Mouse (Mus musculus) megakaryocyte, adult 5-6 weeks (primary cell): ENCODE measurements around the gene Slc25a38. TPM values are rescaled to one million over a fixed set of nuclear protein-coding genes. Genes with fewer than 3 reads are reported as not detected.

Experiments used
- ATAC-seq: 2 replicates; pipeline ENCODE4 v1.8.0; 2016; ENCODE audit warnings: mild to moderate bottlenecking, inconsistent platforms; ENCODE audit not compliant: poor library complexity, severe bottlenecking
- total RNA-seq, 2 experiments: library from RNA; stranded (forward) in 1 of 2; stranded (reverse) in 1 of 2; fragments of 153-499, 151-499 nt in 1 of 2; fragments of 221-1000, 200-1000 nt in 1 of 2; gene quantifications; 2 replicates each; pipeline versions ENCODE4 v1.2.3 to v1.2.4; 2015 to 2017

The Slc25a38 gene
- total RNA-seq (2015) (19.1 and 21.9 TPM in 2 replicates), total RNA-seq (2017) (26.6 and 32.4 TPM in 2 replicates)

- peak; percentile 96 for ATAC-seq
Measured at GRCm38 (mm10) chr9:120110211-120111018, at the start of gene Slc25a38. Gene Slc25a38, plus strand, starts transcription at chr9:120110374.

DNA sequence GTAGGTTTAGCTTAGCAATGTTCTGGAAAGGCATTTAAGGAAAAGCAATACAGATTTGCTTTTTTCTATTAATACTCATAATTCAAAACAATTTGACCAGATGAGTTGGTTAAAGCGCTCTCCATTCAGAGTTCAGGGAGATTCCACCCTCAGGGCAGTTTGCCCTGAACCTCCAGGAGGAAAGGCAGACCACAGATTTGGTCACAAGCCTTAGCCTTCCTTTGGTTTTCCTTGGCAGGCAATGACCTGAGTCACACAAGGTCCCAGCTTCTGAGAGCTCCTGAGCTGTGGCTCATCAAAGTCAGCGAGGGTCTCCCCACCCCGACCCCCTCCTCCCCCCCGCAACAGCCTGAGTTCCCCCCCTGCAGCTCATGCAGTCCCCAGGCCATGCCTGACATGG is 45.9 kb upstream of the Slc25a38 start:
- no peak for ATAC-seq

GRCm38 (mm10) chr9:120067609-120068008 is 42.6 kb upstream of the Slc25a38 start:
- ATAC-seq: no peak

GRCm38 (mm10) chr9:120068047-120068446 is 42.1 kb upstream of the Slc25a38 start:
- ATAC-seq: peak; percentile 87

GRCm38 (mm10) chr9:120069779-120070178 is 40.4 kb upstream of the Slc25a38 start, which contains the start of gene Cx3cr1:
Gene Cx3cr1, minus strand, starts transcription at chr9:120069879.
- 0 out of 2 replicates have a peak, but pooled peaks have one; percentile 19 for ATAC-seq

DNA sequence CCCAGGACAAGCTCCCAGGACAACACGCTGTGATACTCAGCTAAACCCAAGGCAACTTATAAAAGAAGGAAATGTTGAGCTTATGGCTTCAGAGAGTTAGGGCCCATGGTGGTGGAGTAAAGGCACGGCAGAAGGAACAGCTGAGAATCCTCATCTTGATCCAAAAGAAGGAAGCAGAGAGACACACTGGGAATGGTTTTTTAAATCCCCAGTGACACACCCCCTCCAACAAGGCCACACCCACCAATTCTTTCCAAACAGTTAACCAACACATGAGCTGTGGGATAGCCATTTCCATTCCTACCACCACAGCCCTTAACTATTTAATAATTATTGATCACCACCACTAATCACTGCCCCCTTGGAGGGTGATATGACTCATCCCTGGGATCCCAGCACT is 38.9 kb upstream of the Slc25a38 start:
- ATAC-seq: no peak

DNA sequence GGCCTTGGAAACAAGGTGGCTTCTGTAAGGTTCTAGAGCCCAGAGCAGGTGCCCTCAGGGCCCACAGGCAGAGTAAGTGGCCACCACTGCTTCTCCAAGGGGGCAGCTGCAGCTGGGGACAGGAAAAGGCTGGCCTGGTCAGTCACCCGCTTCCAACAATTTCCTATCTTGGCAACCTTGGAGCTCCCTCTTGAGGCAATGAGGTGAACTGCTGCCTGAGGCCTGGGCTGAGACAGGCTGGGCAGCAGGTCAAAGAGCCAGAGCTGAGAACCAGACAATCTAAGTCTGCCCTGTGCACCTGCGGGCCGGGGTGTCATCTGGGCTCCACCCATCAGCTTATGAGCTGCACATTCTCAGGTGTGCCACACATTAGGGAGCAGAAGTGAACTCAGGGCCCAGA is 37.0 kb upstream of the Slc25a38 start:
- peak; percentile 83 for ATAC-seq

DNA sequence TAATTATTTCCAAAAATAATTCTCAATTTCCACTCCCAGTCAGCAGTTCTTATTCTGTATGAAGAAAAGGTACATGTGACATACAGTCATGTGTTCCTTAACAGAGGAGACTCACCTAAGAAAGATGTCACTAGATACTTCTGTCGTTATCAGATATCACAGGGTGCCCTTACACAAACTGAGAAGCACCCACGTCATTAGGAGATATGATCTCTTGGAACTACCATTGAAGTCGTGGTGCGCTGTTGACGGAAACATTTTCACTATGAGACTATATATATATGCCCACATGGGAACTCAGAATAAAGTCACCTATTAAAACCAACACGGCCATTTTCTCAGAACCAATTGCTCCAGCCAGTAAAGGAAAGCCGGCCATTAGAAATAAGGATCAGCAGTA is 35.7 kb upstream of the Slc25a38 start:
- no peak for ATAC-seq

DNA sequence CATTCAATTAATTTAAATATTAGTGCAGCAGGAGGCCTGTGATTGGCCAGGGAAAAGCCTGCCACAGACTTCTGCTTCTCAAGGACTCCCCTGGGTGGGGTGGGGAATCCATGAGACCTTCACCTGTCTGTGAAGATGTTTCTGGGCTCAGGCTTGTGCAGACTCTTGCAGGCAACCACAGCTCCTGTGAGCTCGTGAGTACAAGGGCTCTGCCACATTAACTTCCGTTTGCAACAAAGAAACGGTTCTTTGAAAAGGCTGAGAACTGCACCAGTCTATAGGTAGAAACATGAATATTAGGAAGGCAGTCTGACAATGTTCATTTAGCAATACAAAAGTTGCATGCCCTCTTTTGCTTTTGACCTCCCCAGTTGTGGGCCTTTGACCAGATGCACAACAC is 31.9 kb upstream of the Slc25a38 start:
- ATAC-seq: no peak

GRCm38 (mm10) chr9:120079901-120080300 is 30.3 kb upstream of the Slc25a38 start:
- no peak for ATAC-seq

GRCm38 (mm10) chr9:120080546-120081108 is 29.5 kb upstream of the Slc25a38 start:
- ATAC-seq: no peak

GRCm38 (mm10) chr9:120081247-120081646 is 28.9 kb upstream of the Slc25a38 start:
- 0 out of 2 replicates have a peak, but pooled peaks have one; percentile 39 for ATAC-seq

DNA sequence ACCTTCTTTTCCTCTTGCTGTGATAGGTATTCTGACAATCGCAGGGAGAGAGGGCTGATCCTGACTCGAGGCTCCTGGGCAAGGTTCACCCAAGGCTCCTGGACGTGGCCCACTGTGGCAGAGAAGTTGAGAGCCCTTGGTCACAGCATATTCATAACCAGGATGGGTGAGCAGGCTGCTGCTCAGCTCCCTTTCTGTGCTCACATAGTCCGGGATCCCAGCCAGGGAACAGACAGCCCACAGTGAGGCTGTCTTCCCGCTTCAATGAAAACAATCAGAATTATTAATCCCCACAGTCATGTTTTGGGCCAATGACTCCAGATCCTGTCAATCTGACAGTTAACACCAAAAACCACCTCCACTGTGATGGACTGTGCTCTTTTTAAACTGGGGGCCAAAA is 28.2 kb upstream of the Slc25a38 start:
- no peak for ATAC-seq

- no peak for ATAC-seq
Measured at GRCm38 (mm10) chr9:120082691-120083090, 27.5 kb upstream of the Slc25a38 start.

DNA sequence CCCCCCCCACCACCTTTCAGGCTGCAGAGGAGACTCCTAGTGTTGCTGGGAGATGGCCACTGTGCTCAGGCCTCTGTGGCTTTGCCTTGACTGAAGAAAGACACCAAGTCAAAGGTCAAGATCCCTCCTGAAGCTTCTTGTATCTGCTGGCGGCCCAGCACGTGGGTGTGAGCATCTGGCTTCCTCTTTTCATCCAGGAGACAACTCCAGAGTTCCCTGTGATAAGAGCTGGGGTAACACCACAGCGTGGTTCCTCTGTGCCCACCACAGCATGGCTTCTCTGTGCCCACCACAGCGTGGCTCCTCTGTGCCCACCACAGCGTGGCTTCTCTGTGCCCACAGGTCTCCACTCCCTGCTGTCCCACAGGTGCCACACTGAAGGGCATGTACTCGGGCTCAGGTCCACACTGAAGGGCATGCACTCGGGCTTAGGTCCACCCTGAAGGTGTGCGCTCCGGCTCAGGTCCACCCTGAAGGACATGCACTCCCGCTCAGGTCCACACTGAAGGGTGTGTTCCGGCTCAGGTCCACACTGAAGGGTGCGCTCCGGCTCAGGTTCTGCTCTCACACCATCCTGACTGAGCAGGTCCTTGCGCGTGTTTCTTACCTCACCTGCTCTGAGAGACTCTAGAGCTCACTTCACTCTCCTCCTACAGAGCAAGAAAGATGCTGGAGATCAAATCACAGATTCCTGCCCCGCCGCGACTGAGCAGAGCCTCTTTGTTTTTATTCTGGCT is 26.8 kb upstream of the Slc25a38 start:
- ATAC-seq: peak; percentile 86

- ATAC-seq: no peak
Measured at GRCm38 (mm10) chr9:120084406-120084805, 25.8 kb upstream of the Slc25a38 start.

DNA sequence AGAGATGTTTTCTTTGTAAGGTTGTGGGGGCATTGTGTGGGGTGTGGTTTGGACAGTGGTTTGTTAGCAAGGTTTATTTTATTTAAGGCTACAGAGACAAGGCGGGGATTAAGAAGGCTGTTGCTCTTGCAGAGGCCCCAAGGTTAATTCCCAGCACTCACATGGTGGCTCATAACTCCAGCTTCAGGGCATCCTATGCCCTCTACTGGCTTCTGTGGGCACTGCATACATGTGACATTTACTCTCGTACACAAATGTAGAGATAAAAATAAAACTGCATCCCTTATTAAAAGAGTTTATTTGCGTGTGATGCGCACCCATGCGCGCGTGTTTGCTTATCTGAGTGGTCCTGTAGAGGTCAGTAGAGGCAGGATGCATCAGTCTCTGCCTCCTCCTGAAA is 21.0 kb upstream of the Slc25a38 start:
- no peak for ATAC-seq

- no peak for ATAC-seq
Measured at GRCm38 (mm10) chr9:120091086-120091485, 19.1 kb upstream of the Slc25a38 start.

GRCm38 (mm10) chr9:120091696-120092238 is 18.4 kb upstream of the Slc25a38 start, which contains the start of gene Ccr8:
Gene Ccr8, plus strand, starts transcription at chr9:120092114.
- ATAC-seq: no peak

DNA sequence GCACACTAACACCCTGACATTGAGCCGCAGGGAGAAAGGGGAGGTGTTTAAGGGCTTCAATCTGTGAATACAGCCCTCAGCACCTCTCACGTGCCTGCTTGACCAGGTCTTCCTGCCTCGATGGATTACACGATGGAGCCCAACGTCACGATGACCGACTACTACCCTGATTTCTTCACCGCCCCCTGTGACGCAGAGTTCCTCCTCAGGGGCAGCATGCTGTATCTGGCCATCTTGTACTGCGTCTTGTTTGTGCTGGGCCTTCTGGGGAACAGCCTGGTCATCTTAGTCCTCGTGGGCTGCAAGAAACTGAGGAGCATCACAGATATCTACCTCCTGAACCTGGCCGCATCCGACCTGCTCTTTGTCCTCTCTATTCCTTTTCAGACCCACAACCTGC is 16.5 kb upstream of the Slc25a38 start:
- ATAC-seq: no peak

GRCm38 (mm10) chr9:120095886-120096285 is 14.3 kb upstream of the Slc25a38 start:
- no peak for ATAC-seq
